In the genomic region with DNA sequence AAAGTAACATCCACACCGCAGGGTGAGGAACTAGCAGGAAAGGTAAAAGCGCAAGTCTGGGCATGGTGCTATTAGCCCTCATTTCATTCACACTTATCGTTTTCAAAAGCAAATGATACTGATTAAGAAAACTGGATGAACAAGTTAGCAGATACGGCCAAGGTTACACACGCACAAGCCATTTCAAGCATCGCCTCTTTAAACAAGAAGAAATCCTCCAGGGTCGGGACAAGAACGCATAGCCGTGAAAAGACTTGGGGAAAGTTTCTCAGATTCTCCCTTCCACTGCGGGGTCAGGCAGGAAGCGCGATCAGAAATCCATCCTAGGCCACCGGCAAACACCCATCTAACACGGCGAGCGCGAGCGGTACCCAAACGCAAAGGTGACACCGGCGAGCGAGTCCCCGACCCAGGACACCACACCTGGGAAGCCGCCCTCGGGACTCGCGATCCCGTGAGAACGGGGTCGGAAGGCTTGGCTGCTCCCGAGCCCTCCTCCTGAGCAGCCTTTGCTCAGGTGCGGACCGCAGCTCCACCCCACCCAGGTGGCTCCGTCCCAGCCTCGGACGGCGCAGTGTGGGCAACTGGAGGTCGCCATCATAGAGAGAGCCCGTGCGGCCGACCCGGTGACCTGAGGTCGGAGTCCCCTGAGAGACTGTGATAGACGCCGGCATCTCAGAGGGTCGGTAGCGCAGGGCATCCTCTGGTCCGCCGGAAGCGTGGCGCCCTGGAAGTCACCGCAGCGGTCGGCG, we compare ENCODE assay signal across 8 mouse cellular contexts. TPM values are rescaled to one million over a fixed set of nuclear protein-coding genes. Genes with fewer than 3 reads are reported as not detected.
A peak's percentile ranks its signal among the peaks of the same experiment; 100 is the strongest.
DNase-seq lines count a peak whose midpoint lies in the region; ATAC-seq lines count a peak whose summit lies in the region.

No protein-coding gene starts in this region.

- H3K36me3 ChIP-seq in hindbrain, embryonic 16.5 days (ENCODE audit: control insufficient read depth, insufficient read depth, low read length) = peaks cover under 1% of the 10 kb centered on the region
- peaks cover 12% of the 10 kb centered on the region for H3K36me3 ChIP-seq in midbrain, embryonic 12.5 days

- DNase-seq in embryo, embryonic 10 days (ENCODE audit: low spot score) = peak; percentile 25
- DNase-seq in embryo, embryonic 11 days = no peak
- peak; percentile 29 for DNase-seq in urinary bladder, adult 2 months (ENCODE audit: low spot score)
- no peak for DNase-seq in urinary bladder, postnatal 4 days (ENCODE audit: low spot score in 2 of 2)
- no peak for DNase-seq in left cerebral cortex, adult 9 months (ENCODE audit: low spot score in 2 of 2)
- no peak for DNase-seq in cerebellum, adult 11 months

- no peaks in the 10 kb centered on the region for H3K9me3 ChIP-seq in hindbrain, embryonic 16.5 days (ENCODE audit: control insufficient read depth, low read length)
- H3K9me3 ChIP-seq in midbrain, embryonic 12.5 days = no peaks in the 10 kb centered on the region

- ATAC-seq in hindbrain, embryonic 16.5 days = peak; percentile 76
- ATAC-seq in midbrain, embryonic 12.5 days (ENCODE audit: low FRiP score, low read depth) = peak; percentile 82; the same call in 1 of the 2 replicates

- H3K4me2 ChIP-seq in hindbrain, embryonic 16.5 days (ENCODE audit: low read length) = peak overlapping the region; percentile 91
- H3K4me2 ChIP-seq in midbrain, embryonic 12.5 days (replicated peaks) = peak overlapping the region; percentile 97

- H3K27ac ChIP-seq in hindbrain, embryonic 16.5 days (ENCODE audit: low read depth, low read length) = no peak overlapping the region
- H3K27ac ChIP-seq in midbrain, embryonic 12.5 days (replicated peaks) = no peak overlapping the region

- peak overlapping the region; percentile 74 for H3K9ac ChIP-seq in hindbrain, embryonic 16.5 days (ENCODE audit: low read depth, low read length)
- H3K9ac ChIP-seq in midbrain, embryonic 12.5 days (replicated peaks) = peak overlapping the region; percentile 84

- peak overlapping the region; percentile 79 for H3K4me3 ChIP-seq in hindbrain, embryonic 16.5 days (ENCODE audit: low read length)
- peak overlapping the region; percentile 85 for H3K4me3 ChIP-seq in midbrain, embryonic 12.5 days

- H3K27me3 ChIP-seq in hindbrain, embryonic 16.5 days (replicated peaks; ENCODE audit: control insufficient read depth, insufficient read depth, low read length) = no peaks in the 10 kb centered on the region
- no peaks in the 10 kb centered on the region for H3K27me3 ChIP-seq in midbrain, embryonic 12.5 days

- under 1% methylated on average over 49 of the region's 55 CpGs for WGBS in hindbrain, embryonic 16.5 days
- under 1% methylated on average over 55 of the region's 55 CpGs for WGBS in midbrain, embryonic 12.5 days

- H3K4me1 ChIP-seq in hindbrain, embryonic 16.5 days (ENCODE audit: control insufficient read depth, insufficient read depth, low read depth, low read length) = peaks cover 16% of the 10 kb centered on the region
- H3K4me1 ChIP-seq in midbrain, embryonic 12.5 days = peaks cover 17% of the 10 kb centered on the region

RNA-seq across cellular contexts. Expression of gene Pigf, which starts 0.5 kb away (rescaled TPM):
- polyA plus RNA-seq in urinary bladder, adult 2 months (2012; rRNA removed) = 25.2 and 36.2 TPM in 2 replicates
- polyA plus RNA-seq in hindbrain, embryonic 16.5 days (2015; fragmentation: Nextera tagmentation; extraction: Ambion mirVana) = 34.2 and 35.3 TPM in 2 replicates
- polyA plus RNA-seq in midbrain, embryonic 12.5 days (2016; fragmentation: Nextera tagmentation; extraction: Ambion mirVana) = 40.2 and 44.8 TPM in 2 replicates

RNA-seq across cellular contexts. Expression of gene Cript, which starts 0.7 kb away (rescaled TPM):
- polyA plus RNA-seq in urinary bladder, adult 2 months (2012; rRNA removed) = 63.6 and 68.5 TPM in 2 replicates
- 182 and 203 TPM in 2 replicates for polyA plus RNA-seq in hindbrain, embryonic 16.5 days (2015; fragmentation: Nextera tagmentation; extraction: Ambion mirVana)
- polyA plus RNA-seq in midbrain, embryonic 12.5 days (2016; fragmentation: Nextera tagmentation; extraction: Ambion mirVana) = 194 and 209 TPM in 2 replicates

Comparison
In these comparisons a context has a peak if more than half of its experiments do, and no peak if none do; other contexts are left out.
1. DNase-seq: peak in embryo, embryonic 10 days (single experiment) and urinary bladder, adult 2 months (single experiment); none in embryo, embryonic 11 days (single experiment), urinary bladder, postnatal 4 days (0 of 2), left cerebral cortex, adult 9 months (0 of 2) and cerebellum, adult 11 months (single experiment).